Mouse (Mus musculus) MEL (cell line): ENCODE measurements at regions not wholly inside any gene's neighbourhood (a gene's known extent, or its start where the extent isn't known, plus 50 kb on each side); places are given as distances from the start of the nearest gene placed in this dataset.

Experiments used
- DNase-seq: peaks from one replicate; pipeline ENCODE4 v3.0.0; 2011; ENCODE audit warnings: low read depth, low spot score
- H3K27ac ChIP-seq: 2 replicates; pipeline ENCODE4 v1.5.1; 2012; ENCODE audit warnings: low read depth, mild to moderate bottlenecking, control low read depth, low read length, moderate library complexity; ENCODE audit not compliant: control insufficient read depth
- H3K27me3 ChIP-seq, 2 experiments: fragments of 150-350 bp in 1 of 2; sonication (generic) in 1 of 2; 2 replicates each; pipeline ENCODE4 v1.6.1; 2012; ENCODE audit warnings: low read length in 2 of 2, mild to moderate bottlenecking in 2 of 2, improper control_type of control experiment in 1 of 2, moderate library complexity in 1 of 2; ENCODE audit not compliant: insufficient read depth in 2 of 2, control insufficient read depth in 1 of 2
- H3K36me3 ChIP-seq, 2 experiments: 2 replicates each; pipeline ENCODE4 v1.6.1; 2012 to 2014; ENCODE audit warnings: low read length in 2 of 2, improper control_type of control experiment in 1 of 2, inconsistent platforms in 1 of 2, mild to moderate bottlenecking in 1 of 2; ENCODE audit not compliant: insufficient read depth in 2 of 2, control insufficient read depth in 1 of 2
- H3K4me1 ChIP-seq, 2 experiments: fragments of 150-350 bp in 1 of 2; sonication (generic) in 1 of 2; 2 replicates each; pipeline ENCODE4 v1.6.1; 2012; ENCODE audit warnings: low read length in 2 of 2, improper control_type of control experiment in 1 of 2, mild to moderate bottlenecking in 1 of 2; ENCODE audit not compliant: insufficient read depth in 2 of 2, control insufficient read depth in 1 of 2
- H3K4me3 ChIP-seq, 2 experiments: fragments of 150-350 bp in 1 of 2; sonication (generic) in 1 of 2; 2 replicates each; pipeline ENCODE4 v1.5.1; 2012; ENCODE audit warnings: low read depth in 2 of 2, low read length in 2 of 2, mild to moderate bottlenecking in 2 of 2, moderate library complexity in 2 of 2, control low read depth in 1 of 2, improper control_type of control experiment in 1 of 2; ENCODE audit not compliant: control insufficient read depth in 1 of 2, insufficient read depth in 1 of 2
- H3K79me2 ChIP-seq: 2 replicates; pipeline ENCODE4 v1.6.1; 2012; ENCODE audit warnings: mild to moderate bottlenecking, low read length, moderate library complexity; ENCODE audit not compliant: control insufficient read depth, poor library complexity, insufficient read depth
- H3K9ac ChIP-seq: 2 replicates; pipeline ENCODE4 v1.6.1; 2012; ENCODE audit warnings: low read depth, mild to moderate bottlenecking, control low read depth, low read length, moderate library complexity; ENCODE audit not compliant: control insufficient read depth, poor library complexity, severe bottlenecking
- H3K9me3 ChIP-seq: fragments of 150-350 bp; sonication (generic); replicated peaks from 2 replicates; pipeline ENCODE4 v1.6.1; 2012; ENCODE audit warnings: mild to moderate bottlenecking, low read length, improper control_type of control experiment, moderate library complexity; ENCODE audit not compliant: insufficient read depth
- BHLHE40 ChIP-seq: IDR thresholded peaks from 2 replicates; pipeline ENCODE4 v1.6.1; 2012; ENCODE audit warnings: low read depth, mild to moderate bottlenecking, inconsistent platforms, low read length, improper control_type of control experiment, borderline replicate concordance
- CHD2 ChIP-seq: IDR thresholded peaks from 2 replicates; pipeline ENCODE4 v1.6.1; 2011; ENCODE audit warnings: low read length, improper control_type of control experiment
- CTCF ChIP-seq, 3 experiments: IDR thresholded peaks in 2 of 3; conservative IDR thresholded peaks in 1 of 3; 2 replicates each; pipeline ENCODE4 v1.5.1; 2011 to 2012; ENCODE audit warnings: low read length in 3 of 3, low read depth in 2 of 3, mild to moderate bottlenecking in 2 of 3, improper control_type of control experiment in 1 of 3, inconsistent platforms in 1 of 3, mixed read lengths in 1 of 3, moderate library complexity in 1 of 3; ENCODE audit not compliant: control insufficient read depth in 1 of 3, insufficient read depth in 1 of 3, poor library complexity in 1 of 3, severe bottlenecking in 1 of 3
- E2F4 ChIP-seq: IDR thresholded peaks from 2 replicates; pipeline ENCODE4 v1.6.1; 2011; ENCODE audit warnings: low read depth, low read length, improper control_type of control experiment, borderline replicate concordance
- GABPA ChIP-seq: IDR thresholded peaks from 2 replicates; pipeline ENCODE4 v1.6.1; 2012; ENCODE audit warnings: low read depth, mild to moderate bottlenecking, inconsistent platforms, low read length, improper control_type of control experiment, moderate library complexity
- JUND ChIP-seq: IDR thresholded peaks from 2 replicates; pipeline ENCODE4 v1.6.1; 2011; ENCODE audit warnings: low read depth, mild to moderate bottlenecking, improper control_type of control experiment, low read length
- KAT2A ChIP-seq: conservative IDR thresholded peaks from 2 replicates; pipeline ENCODE4 v1.6.1; 2012; ENCODE audit warnings: low read depth, low read length, improper control_type of control experiment, inconsistent platforms
- MAX ChIP-seq: IDR thresholded peaks from 2 replicates; pipeline ENCODE4 v1.6.1; 2011; ENCODE audit warnings: low read length, improper control_type of control experiment
- MEF2A ChIP-seq: IDR thresholded peaks from 2 replicates; pipeline ENCODE4 v1.6.1; 2014; ENCODE audit warnings: low read depth, mild to moderate bottlenecking, inconsistent platforms, low read length, improper control_type of control experiment; ENCODE audit not compliant: poor library complexity, insufficient replicate concordance, severe bottlenecking; ENCODE audit errors: extremely low read depth
- MYB ChIP-seq: IDR thresholded peaks from 2 replicates; pipeline ENCODE4 v1.6.1; 2011; ENCODE audit warnings: mild to moderate bottlenecking, low read depth, low read length, improper control_type of control experiment
- NELFE ChIP-seq: IDR thresholded peaks from 2 replicates; pipeline ENCODE4 v1.6.1; 2011; ENCODE audit warnings: low read depth, low read length, improper control_type of control experiment
- POLR2AphosphoS5 ChIP-seq: IDR thresholded peaks from 2 replicates; pipeline ENCODE4 v1.6.1; 2012; ENCODE audit warnings: low read depth, borderline replicate concordance, mild to moderate bottlenecking, inconsistent platforms, low read length, moderate library complexity, mixed read lengths
- RCOR1 ChIP-seq: IDR thresholded peaks from 2 replicates; pipeline ENCODE4 v1.6.1; 2012; ENCODE audit warnings: low read depth, mild to moderate bottlenecking, inconsistent platforms, low read length, improper control_type of control experiment
- SMC3 ChIP-seq: IDR thresholded peaks from 2 replicates; pipeline ENCODE4 v1.6.1; 2011; ENCODE audit warnings: low read depth, low read length, improper control_type of control experiment
- TCF12 ChIP-seq: IDR thresholded peaks from 2 replicates; pipeline ENCODE4 v1.6.1; 2014; ENCODE audit warnings: low read depth, mild to moderate bottlenecking, inconsistent platforms, low read length, improper control_type of control experiment, moderate library complexity
- UBTF ChIP-seq: IDR thresholded peaks from 2 replicates; pipeline ENCODE4 v1.6.1; 2012; ENCODE audit warnings: low read depth, mild to moderate bottlenecking, inconsistent platforms, low read length, improper control_type of control experiment, moderate library complexity, borderline replicate concordance; ENCODE audit not compliant: insufficient read depth
- USF1 ChIP-seq: IDR thresholded peaks from 2 replicates; pipeline ENCODE4 v1.6.1; 2014; ENCODE audit warnings: low read depth, mild to moderate bottlenecking, inconsistent platforms, low read length, improper control_type of control experiment, moderate library complexity
- USF2 ChIP-seq, 2 experiments: IDR thresholded peaks; 2 replicates each; pipeline ENCODE4 v1.6.1; 2011 to 2012; ENCODE audit warnings: improper control_type of control experiment in 2 of 2, low read length in 2 of 2, borderline replicate concordance in 1 of 2, inconsistent platforms in 1 of 2, low read depth in 1 of 2, mild to moderate bottlenecking in 1 of 2; ENCODE audit not compliant: insufficient read depth in 1 of 2
- ZKSCAN1 ChIP-seq: IDR thresholded peaks from 2 replicates; pipeline ENCODE4 v1.6.1; 2012; ENCODE audit warnings: low read depth, mild to moderate bottlenecking, inconsistent platforms, low read length, improper control_type of control experiment, moderate library complexity
- ZNF384 ChIP-seq: IDR thresholded peaks from 2 replicates; pipeline ENCODE4 v1.6.1; 2012; ENCODE audit warnings: low read depth, mild to moderate bottlenecking, inconsistent platforms, low read length, improper control_type of control experiment

DNA sequence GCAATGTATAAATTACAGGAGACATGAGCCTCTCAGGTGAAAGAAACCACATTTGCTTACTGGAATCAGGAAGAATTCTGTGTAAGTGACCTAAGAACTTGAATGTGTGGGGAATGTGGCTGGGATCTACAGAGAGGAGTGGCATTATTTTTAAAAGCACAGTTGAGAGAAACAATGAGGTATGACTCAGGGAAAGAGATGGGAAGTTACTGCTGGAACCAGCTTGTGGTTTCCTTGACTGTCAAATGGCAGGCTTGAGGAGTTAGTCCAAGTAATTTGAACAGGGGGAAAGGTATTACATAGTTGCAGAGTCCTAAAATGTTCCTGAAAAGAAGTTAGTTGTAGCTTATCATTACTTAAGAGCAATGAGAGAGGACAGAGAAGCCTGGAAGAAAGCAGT is 1972.9 kb downstream of the 9330182O14Rik start:
- Histone ChIP-seq H3K27me3 (no peaks in the 10 kb centered on the region), H3K27ac (no peak overlapping the region), H3K79me2 (no peaks in the 10 kb centered on the region), H3K4me1 (no peaks in the 10 kb centered on the region), H3K36me3 (no peaks in the 10 kb centered on the region), H3K9me3 (no peaks in the 10 kb centered on the region), H3K9ac (no peak overlapping the region), H3K4me3 (no peak overlapping the region)
- no peak for DNase-seq
- TF ChIP-seq CHD2: no peak
- TF ChIP-seq SMC3: no peak
- TF ChIP-seq CTCF (IDR thresholded peaks at IDR 0.05 in 2 of 3, conservative IDR thresholded peaks at IDR 0.05 in 1 of 3; ENCODE audit: control insufficient read depth in 1 of 3, insufficient read depth in 1 of 3, low read depth in 2 of 3, low read length in 3 of 3, poor library complexity in 1 of 3, severe bottlenecking in 1 of 3): no peak
- no peak for TF ChIP-seq MYB

DNA sequence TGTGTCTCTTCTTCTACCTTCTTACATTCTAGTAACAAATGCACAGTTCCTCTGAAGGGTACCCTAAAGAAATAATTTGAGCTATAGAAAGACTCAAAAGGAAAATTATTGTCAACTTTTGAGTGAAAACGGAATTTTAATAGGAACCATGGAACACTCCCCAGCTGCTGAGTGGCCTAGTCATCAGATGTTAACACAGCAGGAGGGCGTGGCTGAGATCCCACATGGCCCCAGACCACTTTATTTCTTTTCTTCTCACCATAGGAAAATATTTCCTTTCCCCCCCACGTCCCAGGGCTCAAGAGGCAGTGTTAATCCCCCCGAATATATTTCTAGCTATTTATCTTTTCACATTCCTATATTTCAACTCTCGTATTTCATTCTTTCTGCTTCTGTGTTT is 1977.6 kb downstream of the 9330182O14Rik start:
- Histone ChIP-seq H3K27ac (no peak overlapping the region), H3K4me3 (no peak overlapping the region), H3K4me1 (no peaks in the 10 kb centered on the region), H3K36me3 (no peaks in the 10 kb centered on the region), H3K27me3 (no peaks in the 10 kb centered on the region), H3K9ac (no peak overlapping the region), H3K79me2 (no peaks in the 10 kb centered on the region), H3K9me3 (no peaks in the 10 kb centered on the region)
- TF ChIP-seq MEF2A (no peak), MAX (no peak), KAT2A (no peak), RCOR1 (no peak), UBTF (no peak), USF1 (no peak), GABPA (no peak), BHLHE40 (no peak), CHD2 (no peak), ZKSCAN1 (no peak), ZNF384 (no peak), NELFE (no peak), E2F4 (no peak), JUND (no peak), TCF12 (no peak), USF2 (IDR thresholded peaks at IDR 0.05; ENCODE audit: borderline replicate concordance in 1 of 2, insufficient read depth in 1 of 2, low read depth in 1 of 2, low read length in 2 of 2) (no peak), POLR2AphosphoS5 (no peak), CTCF (IDR thresholded peaks at IDR 0.05 in 2 of 3, conservative IDR thresholded peaks at IDR 0.05 in 1 of 3; ENCODE audit: control insufficient read depth in 1 of 3, insufficient read depth in 1 of 3, low read depth in 2 of 3, low read length in 3 of 3, poor library complexity in 1 of 3, severe bottlenecking in 1 of 3) (no peak), MYB (no peak)
- DNase-seq: no peak
